Mouse (Mus musculus) thymus, postnatal 10 days (tissue): ENCODE results near the gene Gm17334.

Experiments used
- DNase-seq, 2 experiments: peaks; one replicate each; pipeline ENCODE4 v3.0.0; 2021; ENCODE audit warnings: low spot score in 2 of 2

Gene Gm17334

GRCm38 (mm10) chr11:53796409-53797151 lies 23.6 kb upstream of the Gm17334 start:
- DNase-seq = no peak

- no peak for DNase-seq
Measured at GRCm38 (mm10) chr11:53795813-53796212, 22.8 kb upstream of the Gm17334 start.

GRCm38 (mm10) chr11:53794671-53795557 lies 21.9 kb upstream of the Gm17334 start:
- peak; percentile 69 to 71 for DNase-seq

- DNase-seq = peak in 1 of 2 experiments; percentile 35
Measured at GRCm38 (mm10) chr11:53794015-53794414, 21.0 kb upstream of the Gm17334 start.

- no peak for DNase-seq
Measured at GRCm38 (mm10) chr11:53792986-53793385, 20.0 kb upstream of the Gm17334 start.

GRCm38 (mm10) chr11:53789277-53789676 lies 16.3 kb upstream of the Gm17334 start:
- no peak for DNase-seq

- no peak for DNase-seq
Measured at GRCm38 (mm10) chr11:53788196-53788595, 15.2 kb upstream of the Gm17334 start.

GRCm38 (mm10) chr11:53786058-53787031 lies 13.4 kb upstream of the Gm17334 start:
- no peak for DNase-seq

- DNase-seq = no peak
Measured at GRCm38 (mm10) chr11:53785311-53785936, 12.4 kb upstream of the Gm17334 start.

GRCm38 (mm10) chr11:53783288-53783687 lies 10.3 kb upstream of the Gm17334 start:
- no peak for DNase-seq

GRCm38 (mm10) chr11:53781964-53782363 lies 9.0 kb upstream of the Gm17334 start:
- no peak for DNase-seq

GRCm38 (mm10) chr11:53781201-53781775 lies 8.3 kb upstream of the Gm17334 start:
- no peak for DNase-seq

GRCm38 (mm10) chr11:53780262-53780661 lies 7.3 kb upstream of the Gm17334 start:
- no peak for DNase-seq

GRCm38 (mm10) chr11:53779808-53780207 lies 6.8 kb upstream of the Gm17334 start:
- no peak for DNase-seq

- DNase-seq = no peak
Measured at GRCm38 (mm10) chr11:53778455-53778854, 5.5 kb upstream of the Gm17334 start.

GRCm38 (mm10) chr11:53777736-53778135 lies 4.7 kb upstream of the Gm17334 start:
- DNase-seq = no peak

GRCm38 (mm10) chr11:53774659-53775255 lies 1.8 kb upstream of the Gm17334 start:
- DNase-seq = no peak

- no peak for DNase-seq
Measured at GRCm38 (mm10) chr11:53773641-53774360, 814 bp upstream of the Gm17334 start.

GRCm38 (mm10) chr11:53772536-53772935 lies 451 bp downstream of the Gm17334 start:
- DNase-seq = no peak
